Mouse (Mus musculus): Measurements from ENCODE around the gene Pcnp. TPM values are rescaled to one million over a fixed set of nuclear protein-coding genes. Genes with fewer than 3 reads are reported as not detected.
A peak's percentile ranks its signal among the peaks of the same experiment; 100 is the strongest.
"Not testable (repeated sequence)": the region's sequence is repeated elsewhere in the genome, so short reads cannot be mapped to it uniquely, and the experiment has no call there.

Pcnp gene
- polyA plus RNA-seq, 1 experiment from 2014 or later, result 128 TPM

DNA sequence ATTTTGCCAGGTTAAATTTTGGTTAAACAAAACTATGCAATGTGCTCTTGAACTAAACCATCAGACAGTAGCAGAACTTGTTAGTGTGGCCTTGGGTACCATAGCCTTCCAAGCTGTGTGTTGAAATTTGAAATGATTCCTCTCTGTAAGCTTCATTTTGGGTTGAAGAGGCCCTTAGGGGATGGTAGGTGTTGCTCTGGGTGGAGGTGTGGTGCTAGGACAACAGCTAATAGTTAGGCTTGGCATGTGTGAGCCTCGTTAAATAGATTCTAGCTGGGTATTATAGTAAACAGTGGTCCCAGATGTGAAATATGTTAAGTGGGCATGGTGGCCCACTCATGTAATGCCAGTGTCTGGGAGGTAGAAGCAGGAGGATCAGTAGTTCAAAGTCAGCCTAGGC is 62.3 kb downstream of the Pcnp start:
- no peak for TF ChIP-seq CTCF (IDR thresholded peaks at IDR 0.05; ENCODE audit: low read depth)
- TF ChIP-seq EP300 (optimal IDR thresholded peaks at IDR 0.05), result no peak
- H3K27ac ChIP-seq (replicated peaks), result 0 out of 2 replicates have a peak overlapping the region, but pooled peaks have one; percentile 3
- 16% methylated on average over 1 of the region's 1 CpGs for WGBS
- no peaks in the 10 kb centered on the region for H3K4me1 ChIP-seq (replicated peaks; ENCODE audit: control insufficient read depth, insufficient read depth)
- H3K27me3 ChIP-seq (ENCODE audit: control insufficient read depth, insufficient read depth, low read length), result no peaks in the 10 kb centered on the region
- H3K4me2 ChIP-seq (replicated peaks; ENCODE audit: low read depth), result peak overlapping the region; percentile 61
- peak overlapping the region; percentile 86 for H3K9ac ChIP-seq (ENCODE audit: low read length)
- no peaks in the 10 kb centered on the region for H3K9me3 ChIP-seq (ENCODE audit: control insufficient read depth, low read length)
- ATAC-seq (ENCODE audit: low FRiP score, low TSS enrichment) (no peak), DNase-seq (ENCODE audit: low spot score) (no peak)
- peaks cover 14% of the 10 kb centered on the region for H3K36me3 ChIP-seq (ENCODE audit: control insufficient read depth, insufficient read depth, low read length)
- peak overlapping the region; percentile 60 for H3K4me3 ChIP-seq (ENCODE audit: low read depth, low read length)

- DNase-seq (ENCODE audit: low spot score) (peak; percentile 93), ATAC-seq (ENCODE audit: low FRiP score, low TSS enrichment) (peak; percentile 95)
- H3K4me1 ChIP-seq (replicated peaks; ENCODE audit: control insufficient read depth, insufficient read depth), result no peaks in the 10 kb centered on the region
- peak within 1 kb of the TSS; percentile 90 for H3K27ac ChIP-seq (replicated peaks)
- no peaks in the 10 kb centered on the region for H3K9me3 ChIP-seq (ENCODE audit: control insufficient read depth, low read length)
- H3K27me3 ChIP-seq (ENCODE audit: control insufficient read depth, insufficient read depth, low read length), result no peaks in the 10 kb centered on the region
- H3K36me3 ChIP-seq (ENCODE audit: control insufficient read depth, insufficient read depth, low read length), result peaks cover 6% of the 10 kb centered on the region
- peak within 1 kb of the TSS; percentile 60 for H3K4me3 ChIP-seq (ENCODE audit: low read depth, low read length)
- H3K9ac ChIP-seq (ENCODE audit: low read length), result peak within 1 kb of the TSS; percentile 86
- peak within 1 kb of the TSS; percentile 61 for H3K4me2 ChIP-seq (replicated peaks; ENCODE audit: low read depth)
- under 1% methylated on average over 42 of the region's 42 CpGs for WGBS
- TF ChIP-seq EP300 (optimal IDR thresholded peaks at IDR 0.05), result peak; percentile 77
- no peak for TF ChIP-seq CTCF (IDR thresholded peaks at IDR 0.05; ENCODE audit: low read depth)
These were observed 63.2 kb downstream of the Pcnp start, which contains the start of gene Rpl24 for GRCm38 (mm10) chr16:55966212-55966871. Rpl24 (plus strand) TSS chr16:55966275.

- ATAC-seq (ENCODE audit: low FRiP score, low TSS enrichment) (no peak), DNase-seq (ENCODE audit: low spot score) (peak; percentile 49)
- Histone ChIP-seq H3K36me3 (ENCODE audit: control insufficient read depth, insufficient read depth, low read length) (no peaks in the 10 kb centered on the region), H3K27me3 (ENCODE audit: control insufficient read depth, insufficient read depth, low read length) (no peaks in the 10 kb centered on the region), H3K4me3 (ENCODE audit: low read depth, low read length) (no peak overlapping the region), H3K4me1 (replicated peaks; ENCODE audit: control insufficient read depth, insufficient read depth) (no peaks in the 10 kb centered on the region), H3K27ac (replicated peaks) (no peak overlapping the region), H3K4me2 (replicated peaks; ENCODE audit: low read depth) (no peak overlapping the region), H3K9ac (ENCODE audit: low read length) (no peak overlapping the region), H3K9me3 (ENCODE audit: control insufficient read depth, low read length) (no peaks in the 10 kb centered on the region)
- 58% methylated on average over 4 of the region's 4 CpGs for WGBS
- TF ChIP-seq EP300 (optimal IDR thresholded peaks at IDR 0.05), result no peak
- TF ChIP-seq CTCF (IDR thresholded peaks at IDR 0.05; ENCODE audit: low read depth), result peak; percentile 67
These were observed 65.2 kb downstream of the Pcnp start for GRCm38 (mm10) chr16:55964126-55964949.

- not testable (repeated sequence) for H3K36me3 ChIP-seq (ENCODE audit: control insufficient read depth, insufficient read depth, low read length); H3K27ac ChIP-seq (replicated peaks); H3K9ac ChIP-seq (ENCODE audit: low read length); H3K9me3 ChIP-seq (ENCODE audit: control insufficient read depth, low read length); H3K27me3 ChIP-seq (ENCODE audit: control insufficient read depth, insufficient read depth, low read length); H3K4me3 ChIP-seq (ENCODE audit: low read depth, low read length); DNase-seq (ENCODE audit: low spot score); H3K4me1 ChIP-seq (replicated peaks; ENCODE audit: control insufficient read depth, insufficient read depth); H3K4me2 ChIP-seq (replicated peaks; ENCODE audit: low read depth); ATAC-seq (ENCODE audit: low FRiP score, low TSS enrichment)
- 85% methylated on average over 6 of the region's 11 CpGs for WGBS
These were observed 66.5 kb downstream of the Pcnp start for GRCm38 (mm10) chr16:55963068-55963467.

Small RNAs within 50 kb of the gene (microRNA-seq; reads per million reads assigned to microRNA genes)
- gene Gm24047, result not detected

Other genes with a start within 250 kb of the Pcnp start
- gene Nfkbiz, start 190.8 kb downstream of the Pcnp start, polyA plus RNA-seq (2015; fragmentation: Nextera tagmentation; extraction: Ambion mirVana), result 9.0 and 9.1 TPM in 2 replicates
- gene Nxpe3, start 134.5 kb downstream of the Pcnp start, polyA plus RNA-seq (2015; fragmentation: Nextera tagmentation; extraction: Ambion mirVana), result 0.11 and 0.16 TPM in 2 replicates
- 1.9 and 2.6 TPM in 2 replicates for gene Cep97, start 94.9 kb downstream of the Pcnp start, polyA plus RNA-seq (2015; fragmentation: Nextera tagmentation; extraction: Ambion mirVana)
- gene Rpl24, start 63.5 kb downstream of the Pcnp start, polyA plus RNA-seq (2015; fragmentation: Nextera tagmentation; extraction: Ambion mirVana), result 760 and 770 TPM in 2 replicates
- gene Zbtb11, start 55.9 kb downstream of the Pcnp start, polyA plus RNA-seq (2015; fragmentation: Nextera tagmentation; extraction: Ambion mirVana), result 6.8 and 7.3 TPM in 2 replicates
- 16.2 and 17.6 TPM in 2 replicates for gene Trmt10c, start 8.1 kb upstream of the Pcnp start, polyA plus RNA-seq (2015; fragmentation: Nextera tagmentation; extraction: Ambion mirVana)
- gene Senp7, start 18.6 kb upstream of the Pcnp start, polyA plus RNA-seq (2015; fragmentation: Nextera tagmentation; extraction: Ambion mirVana), result 11.0 and 12.6 TPM in 2 replicates
- 0.13 and 0.40 TPM in 2 replicates for gene Impg2, start 174.6 kb upstream of the Pcnp start, polyA plus RNA-seq (2015; fragmentation: Nextera tagmentation; extraction: Ambion mirVana)